Mouse (Mus musculus): Measurements from ENCODE around the gene Usp42. TPM values are rescaled to one million over a fixed set of nuclear protein-coding genes. Genes with fewer than 3 reads are reported as not detected.

Usp42 gene
- total RNA-seq, 2 experiments from 2014 or later = 5.1 to 5.3 TPM

DNA sequence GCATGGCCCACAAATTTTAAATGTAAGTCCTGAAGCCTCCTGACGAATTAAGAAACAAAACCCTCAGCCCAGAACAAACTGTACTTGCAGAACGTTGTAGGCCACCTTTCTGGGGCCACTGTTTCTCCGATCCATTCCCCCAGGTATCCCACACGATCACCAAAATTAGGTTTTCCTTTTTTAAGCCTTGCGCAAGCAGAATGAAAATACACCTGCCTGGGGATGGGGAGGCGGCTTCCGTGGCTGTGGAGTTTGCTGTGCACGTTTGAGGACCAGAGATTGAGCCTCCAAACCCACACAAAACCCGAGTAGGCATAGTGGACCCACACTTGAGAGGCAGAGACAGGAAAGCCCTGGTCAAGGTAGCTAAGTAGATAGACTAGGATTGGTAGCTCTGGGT is 41.7 kb downstream of the Usp42 start:
- no peak for DNase-seq

- DNase-seq = no peak
Measured at GRCm38 (mm10) chr5:143687589-143687988, 44.5 kb downstream of the Usp42 start.

DNA sequence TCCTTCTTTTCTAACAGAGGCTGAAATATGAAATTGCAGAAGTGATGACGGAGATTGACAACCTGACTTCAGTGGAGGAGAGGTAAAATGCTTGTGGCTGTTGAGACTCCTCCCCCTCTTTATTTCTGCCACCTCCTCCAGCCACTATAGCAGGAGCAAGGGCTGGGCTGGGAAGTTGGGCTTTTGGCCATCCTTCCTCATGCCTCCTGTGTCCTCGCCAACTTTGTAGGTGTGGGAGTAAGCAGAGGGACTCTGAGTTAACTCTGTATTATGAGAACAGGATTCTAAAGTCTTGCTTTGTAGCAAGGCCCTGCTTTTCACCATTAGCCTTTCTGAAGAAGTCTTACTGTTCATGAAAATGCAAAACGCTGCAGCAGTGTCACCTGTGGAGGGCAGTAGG is 45.6 kb downstream of the Usp42 start:
- no peak for DNase-seq

DNA sequence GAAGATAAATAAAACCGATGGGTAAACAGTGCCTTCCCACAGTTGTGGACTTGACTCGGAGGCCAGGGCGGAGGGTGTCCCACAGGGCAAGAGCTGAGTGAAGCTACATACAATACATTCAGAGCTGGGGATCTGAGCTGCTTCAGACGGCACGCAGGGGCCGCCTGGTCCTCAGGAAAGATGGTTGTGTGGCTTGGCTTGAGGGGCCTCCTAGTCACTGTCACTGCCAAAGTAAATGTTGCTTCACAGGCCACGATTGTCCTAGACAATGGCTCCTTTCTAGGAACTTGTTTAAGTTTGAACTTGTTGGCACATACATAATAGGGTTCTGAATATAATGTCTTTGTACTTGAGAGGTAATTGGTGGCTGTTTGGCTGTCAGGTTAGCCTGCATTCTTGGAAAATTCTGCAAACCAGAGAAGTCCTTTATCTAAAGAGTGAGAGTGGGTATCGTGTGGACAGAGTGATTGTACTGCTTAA is 47.1 kb downstream of the Usp42 start:
- no peak for DNase-seq

GRCm38 (mm10) chr5:143683696-143684095 is 48.4 kb downstream of the Usp42 start:
- DNase-seq = no peak

DNA sequence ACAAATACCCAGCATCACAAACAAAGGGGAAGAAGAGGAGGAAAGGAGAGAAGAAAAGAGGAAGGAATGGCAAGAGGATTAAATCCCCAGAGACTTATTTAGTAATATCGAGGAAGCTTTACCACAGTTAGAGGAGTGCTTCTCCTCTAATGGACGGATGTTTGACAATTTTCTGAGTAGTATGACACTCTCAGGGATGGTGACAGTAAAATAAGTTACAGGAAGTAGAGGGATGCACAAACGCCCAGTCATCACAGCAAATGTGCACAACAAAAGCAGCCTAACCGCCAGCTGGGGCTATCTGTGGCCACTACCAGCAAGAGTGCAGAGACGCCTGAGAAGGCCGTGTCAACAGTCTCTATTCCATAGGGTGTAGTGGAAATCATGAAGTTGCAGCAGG is 52.4 kb downstream of the Usp42 start:
- DNase-seq = no peak

GRCm38 (mm10) chr5:143678634-143679271 is 53.3 kb downstream of the Usp42 start:
- peak; percentile 46 to 51 for DNase-seq

- no peak for DNase-seq
Measured at GRCm38 (mm10) chr5:143677363-143677762, 54.7 kb downstream of the Usp42 start.

DNA sequence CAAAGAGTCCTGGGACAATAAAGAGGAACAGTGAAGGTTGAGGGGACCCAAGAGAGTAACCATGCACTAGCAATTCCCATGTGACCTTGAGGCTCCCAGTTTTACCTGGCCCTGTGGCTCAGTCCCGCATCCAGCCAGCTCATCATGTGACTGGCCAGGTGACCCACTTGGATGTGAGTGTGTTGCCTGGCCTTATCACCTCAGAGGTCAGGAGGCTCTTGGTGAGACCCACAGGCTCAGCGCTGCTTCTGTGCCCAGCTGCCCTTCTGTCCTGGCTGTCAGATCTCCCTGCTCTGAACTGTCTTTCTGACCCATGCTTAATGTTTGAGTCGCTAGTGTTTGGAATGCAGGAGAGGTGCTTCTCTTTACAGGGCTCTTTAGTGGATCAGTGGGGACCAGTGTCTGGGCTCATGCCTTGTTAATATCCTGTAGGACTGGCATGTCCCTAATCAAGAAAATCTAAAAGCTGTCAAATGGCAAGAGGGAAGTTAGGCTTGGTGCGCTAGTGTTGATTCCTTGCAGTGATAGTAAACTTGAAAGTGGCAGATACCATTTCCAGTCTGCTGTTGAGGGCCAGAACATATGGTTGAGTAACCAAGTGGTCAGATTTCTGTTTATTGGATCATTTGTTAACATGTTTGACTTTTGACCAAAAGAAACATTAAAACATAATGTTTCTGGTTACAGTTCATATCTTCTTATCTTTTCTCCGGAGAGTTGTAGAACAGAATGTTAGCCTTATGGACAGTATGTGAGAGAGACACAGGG is 55.7 kb downstream of the Usp42 start:
- peak in 1 of 2 experiments; percentile 48 for DNase-seq

- DNase-seq = no peak
Measured at GRCm38 (mm10) chr5:143674576-143674975, 57.5 kb downstream of the Usp42 start.

- DNase-seq = peak in 1 of 2 experiments; percentile 58
Measured at GRCm38 (mm10) chr5:143670740-143671415, 61.2 kb downstream of the Usp42 start.

DNA sequence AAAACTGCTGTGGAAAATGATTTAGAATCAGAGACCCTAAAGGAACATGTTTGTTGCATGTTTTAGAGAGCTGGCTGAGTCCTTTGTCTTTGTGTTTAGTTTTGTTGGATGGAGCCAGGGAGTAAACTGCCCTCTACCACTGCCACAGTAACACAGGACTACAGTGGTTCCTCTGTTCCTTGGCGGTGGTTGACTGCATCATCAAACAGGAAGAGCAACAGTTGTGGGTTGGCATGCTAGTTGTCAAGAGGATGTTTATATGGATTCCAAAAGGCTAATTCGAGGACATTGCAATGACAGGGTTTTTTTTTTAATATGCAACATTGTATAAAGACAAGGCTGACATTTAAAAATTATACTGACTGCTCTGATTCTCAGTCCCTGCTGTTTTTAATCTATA is 62.2 kb downstream of the Usp42 start:
- DNase-seq = no peak

DNA sequence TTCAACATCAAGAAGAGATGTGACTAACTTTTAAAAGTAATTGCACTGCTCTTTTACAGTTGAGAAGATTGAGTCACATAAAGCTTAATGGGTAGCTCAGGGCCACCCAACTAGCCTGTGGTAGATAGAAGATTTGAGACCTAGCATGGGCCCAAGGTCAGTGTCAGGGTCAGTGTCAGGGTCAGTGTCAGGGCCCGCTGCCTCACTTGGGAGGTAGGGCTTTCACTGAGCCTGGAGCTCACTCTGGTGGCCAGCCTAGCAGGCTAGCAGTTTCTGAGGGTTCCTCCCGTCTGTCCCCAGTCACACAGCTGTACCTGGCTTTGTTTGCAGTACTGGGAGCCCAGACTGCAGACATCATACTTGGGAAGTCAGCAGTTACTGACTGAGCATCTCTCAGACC is 62.7 kb downstream of the Usp42 start:
- no peak for DNase-seq

- peak in 1 of 2 experiments; percentile 74 for DNase-seq
Measured at GRCm38 (mm10) chr5:143668884-143669283, 63.2 kb downstream of the Usp42 start.

DNA sequence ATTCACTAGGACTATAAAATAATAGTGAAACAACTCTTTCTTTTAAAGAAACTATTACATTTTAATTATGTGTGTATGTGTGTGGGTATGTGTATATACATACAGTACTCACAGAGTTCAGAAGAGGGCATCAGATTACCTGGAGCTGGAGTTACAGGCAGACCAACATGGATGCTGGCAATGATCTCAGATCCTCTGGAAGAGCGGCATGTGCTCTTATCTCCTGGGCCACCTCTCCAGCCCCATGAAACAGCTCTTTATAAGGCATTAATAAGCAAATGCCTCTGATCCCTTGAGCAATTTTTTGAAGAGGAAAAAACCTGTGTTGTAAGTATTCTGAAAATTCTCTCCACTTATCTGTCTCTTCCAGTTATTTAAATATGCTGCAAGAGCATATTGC is 66.1 kb downstream of the Usp42 start:
- no peak for DNase-seq

DNA sequence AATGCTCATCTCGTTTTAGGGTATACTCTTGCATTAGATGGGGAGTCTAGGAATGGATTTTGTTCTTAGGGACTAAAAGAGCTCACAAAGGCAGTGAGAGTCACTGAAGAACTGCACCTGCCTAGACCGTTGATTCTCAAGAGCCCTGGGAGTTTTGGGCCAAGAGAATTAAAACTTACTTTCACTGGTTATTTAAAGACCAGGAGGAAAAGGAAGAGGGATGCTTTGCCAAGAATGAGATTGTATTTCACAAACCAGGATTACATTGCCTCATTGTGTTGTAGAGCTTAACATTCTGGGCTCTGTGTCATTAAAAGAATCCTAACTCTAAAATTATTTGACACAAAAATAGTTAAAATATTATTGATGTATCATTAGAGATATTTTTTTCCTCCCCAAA is 66.5 kb downstream of the Usp42 start:
- DNase-seq = no peak

GRCm38 (mm10) chr5:143663074-143663687 is 68.9 kb downstream of the Usp42 start:
- DNase-seq = no peak

Other genes starting within 250 kb of the Usp42 start
- gene Rac1, start 204.2 kb downstream of the Usp42 start, total RNA-seq (2021) = 100 to 1,000 TPM; 228 to 240 TPM
- gene Cyth3, start 109.8 kb downstream of the Usp42 start, total RNA-seq (2021) = 10 to 100 TPM; 33.5 to 39.6 TPM
- gene Eif2ak1, start 85.5 kb upstream of the Usp42 start, total RNA-seq (2021) = 10 to 100 TPM; 17.1 to 21.2 TPM
- not detected for gene Ankrd61, start 165.4 kb upstream of the Usp42 start, total RNA-seq (2021)
- 10 to 100 TPM; 32.2 to 33.4 TPM for gene Aimp2, start 177.6 kb upstream of the Usp42 start, total RNA-seq (2021)
- 1 to 10 TPM; 2.9 to 3.6 TPM for gene Pms2, start 177.7 kb upstream of the Usp42 start, total RNA-seq (2021)
- not detected for gene Gm42421, start 195.9 kb upstream of the Usp42 start, total RNA-seq (2021)
- under 1 TPM; 0.22 to 0.90 TPM for gene Rsph10b, start 200.8 kb upstream of the Usp42 start, total RNA-seq (2021)

Measured in heart, adult 18-20 months (tissue).